Mouse (Mus musculus): ENCODE measurements around the gene Rps29.
"Not testable (repeated sequence)": the region's sequence is repeated elsewhere in the genome, so short reads cannot be mapped to it uniquely, and the experiment has no call there.

Gene Rps29

GRCm38 (mm10) chr12:69179371-69179770, 20.4 kb upstream of the Rps29 start:
- no peak for DNase-seq (ENCODE audit: low spot score in 2 of 2)

GRCm38 (mm10) chr12:69177526-69177925, 18.5 kb upstream of the Rps29 start:
- DNase-seq (ENCODE audit: low spot score in 2 of 2): no peak

- DNase-seq (ENCODE audit: low spot score in 2 of 2): no peak
These were observed 17.0 kb upstream of the Rps29 start for GRCm38 (mm10) chr12:69175975-69176374.

- no peak for DNase-seq (ENCODE audit: low spot score in 2 of 2)
These were observed 12.3 kb upstream of the Rps29 start for GRCm38 (mm10) chr12:69171307-69171706.

GRCm38 (mm10) chr12:69168461-69169106, 9.6 kb upstream of the Rps29 start, which contains the start of gene Lrr1:
TSS of gene Lrr1 (plus strand) at chr12:69168814.
- DNase-seq (ENCODE audit: low spot score in 2 of 2): peak; percentile 78 to 83

- no peak for DNase-seq (ENCODE audit: low spot score in 2 of 2)
These were observed 8.9 kb upstream of the Rps29 start for GRCm38 (mm10) chr12:69167656-69168460.

- not testable (repeated sequence) for DNase-seq (ENCODE audit: low spot score in 2 of 2)
These were observed 8.0 kb upstream of the Rps29 start for GRCm38 (mm10) chr12:69166861-69167581.

GRCm38 (mm10) chr12:69164904-69165303, 5.9 kb upstream of the Rps29 start:
- DNase-seq (ENCODE audit: low spot score in 2 of 2): no peak

- not testable (repeated sequence) for DNase-seq (ENCODE audit: low spot score in 2 of 2)
These were observed 4.6 kb upstream of the Rps29 start for GRCm38 (mm10) chr12:69163586-69163985.

GRCm38 (mm10) chr12:69160677-69161076, 1.7 kb upstream of the Rps29 start:
- not testable (repeated sequence) for DNase-seq (ENCODE audit: low spot score in 2 of 2)

- DNase-seq (ENCODE audit: low spot score in 2 of 2): no peak
These were observed 573 bp upstream of the Rps29 start for GRCm38 (mm10) chr12:69159578-69159940.

GRCm38 (mm10) chr12:69158366-69158764, 621 bp downstream of the Rps29 start:
- no peak for DNase-seq (ENCODE audit: low spot score in 2 of 2)

GRCm38 (mm10) chr12:69157107-69157506, 1.9 kb downstream of the Rps29 start:
- DNase-seq (ENCODE audit: low spot score in 2 of 2): no peak

GRCm38 (mm10) chr12:69156436-69156835, 2.5 kb downstream of the Rps29 start:
- no peak for DNase-seq (ENCODE audit: low spot score in 2 of 2)

- no peak for DNase-seq (ENCODE audit: low spot score in 2 of 2)
These were observed 3.1 kb downstream of the Rps29 start for GRCm38 (mm10) chr12:69155923-69156322.

GRCm38 (mm10) chr12:69150049-69150448, 8.9 kb downstream of the Rps29 start:
- DNase-seq (ENCODE audit: low spot score in 2 of 2): no peak

GRCm38 (mm10) chr12:69147166-69147735, 11.7 kb downstream of the Rps29 start:
- DNase-seq (ENCODE audit: low spot score in 2 of 2): no peak

- no peak for DNase-seq (ENCODE audit: low spot score in 2 of 2)
These were observed 15.5 kb downstream of the Rps29 start for GRCm38 (mm10) chr12:69143460-69143859.

- DNase-seq (ENCODE audit: low spot score in 2 of 2): no peak
These were observed 19.1 kb downstream of the Rps29 start for GRCm38 (mm10) chr12:69139841-69140240.

GRCm38 (mm10) chr12:69139201-69139600, 19.8 kb downstream of the Rps29 start:
- no peak for DNase-seq (ENCODE audit: low spot score in 2 of 2)

GRCm38 (mm10) chr12:69131981-69132380, 27.0 kb downstream of the Rps29 start:
- DNase-seq (ENCODE audit: low spot score in 2 of 2): peak in 1 of 2 experiments; percentile 9

GRCm38 (mm10) chr12:69131267-69131666, 27.7 kb downstream of the Rps29 start:
- no peak for DNase-seq (ENCODE audit: low spot score in 2 of 2)

Data from spleen, postnatal 14 days (tissue).